In the genomic region with DNA sequence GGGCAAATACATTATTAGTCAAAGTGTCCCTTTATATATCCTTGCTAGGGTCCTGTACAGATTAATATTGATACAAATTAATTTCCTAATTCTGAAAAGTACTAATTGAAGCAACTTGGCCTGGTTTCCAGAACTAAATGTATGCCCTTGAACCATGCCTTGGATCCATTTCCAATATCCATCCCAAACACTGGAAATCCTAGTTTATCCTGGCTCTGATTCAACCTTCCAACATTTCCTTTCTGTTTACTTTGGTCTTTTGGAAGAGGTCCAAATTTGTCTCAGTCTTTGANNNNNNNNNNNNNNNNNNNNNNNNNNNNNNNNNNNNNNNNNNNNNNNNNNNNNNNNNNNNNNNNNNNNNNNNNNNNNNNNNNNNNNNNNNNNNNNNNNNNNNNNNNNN, we compare ENCODE assay signal across 18 mouse cellular contexts.
DNase-seq lines count a peak whose midpoint lies in the region; ATAC-seq and TF ChIP-seq lines count a peak whose summit lies in the region.
"Had no signal": no experiment of that assay in that cellular context is flagged by ENCODE, and none has a peak within 500 bp of the region (broad histone marks: within the 10 kb centered on the region; RNA-seq: fewer than 3 reads in every experiment).

No protein-coding gene starts in this region.

- ATAC-seq in forebrain, embryonic 14.5 days: peak; percentile 79
- no peak for ATAC-seq in kidney, embryonic 14.5 days (ENCODE audit: low FRiP score, low TSS enrichment)
- peak; percentile 52; the same call in 1 of the 2 replicates for ATAC-seq in lung, embryonic 15.5 days (ENCODE audit: borderline replicate concordance, extremely low read depth, low FRiP score, low TSS enrichment)
- ATAC-seq: intestine, embryonic 15.5 days had no signal

- no peak overlapping the region for H3K9ac ChIP-seq in forebrain, embryonic 14.5 days (ENCODE audit: low read length)
- no peak overlapping the region for H3K9ac ChIP-seq in kidney, embryonic 14.5 days (ENCODE audit: low read depth, low read length)
- no peak overlapping the region for H3K9ac ChIP-seq in lung, embryonic 15.5 days
- H3K9ac ChIP-seq: embryonic facial prominence, embryonic 13.5 days; intestine, embryonic 15.5 days; limb, embryonic 12.5 days; neural tube, embryonic 12.5 days had no signal

- TF ChIP-seq CTCF in kidney, adult 2 months (conservative IDR thresholded peaks at IDR 0.05; ENCODE audit: insufficient read depth, insufficient read length, low read depth, low read length): no peak

- H3K36me3 ChIP-seq in forebrain, embryonic 14.5 days (ENCODE audit: control insufficient read depth, insufficient read depth, low read length): no peaks in the 10 kb centered on the region
- no peaks in the 10 kb centered on the region for H3K36me3 ChIP-seq in forebrain, embryonic 10.5 days (replicated peaks)
- no peaks in the 10 kb centered on the region for H3K36me3 ChIP-seq in kidney, adult 2 months (ENCODE audit: control insufficient read depth, insufficient read depth, low read length)
- H3K36me3 ChIP-seq in kidney, embryonic 14.5 days (ENCODE audit: control insufficient read depth, insufficient read depth, low read length): no peaks in the 10 kb centered on the region
- no peaks in the 10 kb centered on the region for H3K36me3 ChIP-seq in lung, embryonic 15.5 days
- H3K36me3 ChIP-seq: embryonic facial prominence, embryonic 13.5 days; intestine, embryonic 15.5 days; limb, embryonic 12.5 days; neural tube, embryonic 12.5 days had no signal

- DNase-seq in forebrain, embryonic 14.5 days (ENCODE audit: low spot score): peak; percentile 87
- no peak for DNase-seq in forebrain, embryonic 10.5 days (ENCODE audit: extremely low spot score, low spot score)
- peak; percentile 31 for DNase-seq in kidney, adult 2 months
- no peak for DNase-seq in lung, postnatal 14 days
- DNase-seq in brain, adult 2 months (ENCODE audit: low read depth, low spot score): peak; percentile 18
- DNase-seq in ovary, postnatal 14 days (ENCODE audit: low spot score): no peak
- DNase-seq: adrenal gland, adult 8-10 months; cerebellum, adult 18-20 months; kidney, postnatal 10 days; layer of hippocampus, adult 9-11 months; right cerebral cortex, postnatal 25 days had no signal

- no peaks in the 10 kb centered on the region for H3K9me3 ChIP-seq in forebrain, embryonic 14.5 days (replicated peaks; ENCODE audit: control insufficient read depth, low read length)
- H3K9me3 ChIP-seq in forebrain, embryonic 10.5 days: no peaks in the 10 kb centered on the region
- no peaks in the 10 kb centered on the region for H3K9me3 ChIP-seq in kidney, embryonic 14.5 days (ENCODE audit: control insufficient read depth, low read length)
- no peaks in the 10 kb centered on the region for H3K9me3 ChIP-seq in lung, embryonic 15.5 days
- H3K9me3 ChIP-seq: embryonic facial prominence, embryonic 13.5 days; intestine, embryonic 15.5 days; limb, embryonic 12.5 days; neural tube, embryonic 12.5 days had no signal

- H3K4me1 ChIP-seq in forebrain, embryonic 14.5 days (ENCODE audit: control insufficient read depth, insufficient read depth, low read length): 0 out of 2 replicates have a peak, but pooled peaks cover 7% of the 10 kb centered on the region
- H3K4me1 ChIP-seq in forebrain, embryonic 10.5 days: no peaks in the 10 kb centered on the region
- no peaks in the 10 kb centered on the region for H3K4me1 ChIP-seq in kidney, adult 2 months (ENCODE audit: control insufficient read depth, insufficient read depth, low read length)
- H3K4me1 ChIP-seq in kidney, embryonic 14.5 days (ENCODE audit: control insufficient read depth, insufficient read depth, low read length): no peaks in the 10 kb centered on the region
- H3K4me1 ChIP-seq in lung, embryonic 15.5 days: peaks cover 16% of the 10 kb centered on the region; the same call in 1 of the 2 replicates
- H3K4me1 ChIP-seq: intestine, embryonic 15.5 days; limb, embryonic 12.5 days; neural tube, embryonic 12.5 days had no signal

- TF ChIP-seq POLR2A in kidney, adult 2 months (IDR thresholded peaks at IDR 0.05; ENCODE audit: low read depth, low read length): no peak

- no peak overlapping the region for H3K4me2 ChIP-seq in forebrain, embryonic 14.5 days (ENCODE audit: low read length)
- no peak overlapping the region for H3K4me2 ChIP-seq in kidney, embryonic 14.5 days (replicated peaks; ENCODE audit: low read depth, low read length)
- H3K4me2 ChIP-seq in lung, embryonic 15.5 days: no peak overlapping the region
- H3K4me2 ChIP-seq: embryonic facial prominence, embryonic 13.5 days; intestine, embryonic 15.5 days; limb, embryonic 12.5 days; neural tube, embryonic 12.5 days had no signal

- H3K27ac ChIP-seq in forebrain, embryonic 14.5 days (ENCODE audit: low read depth, low read length): no peak overlapping the region
- no peak overlapping the region for H3K27ac ChIP-seq in forebrain, embryonic 10.5 days
- H3K27ac ChIP-seq in kidney, adult 2 months (ENCODE audit: insufficient read depth, low read depth, low read length): no peak overlapping the region
- no peak overlapping the region for H3K27ac ChIP-seq in kidney, embryonic 14.5 days (ENCODE audit: low read depth, low read length)
- no peak overlapping the region for H3K27ac ChIP-seq in lung, embryonic 15.5 days
- H3K27ac ChIP-seq: embryonic facial prominence, embryonic 13.5 days; intestine, embryonic 15.5 days; limb, embryonic 12.5 days; neural tube, embryonic 12.5 days; stomach, postnatal 0 days had no signal

- H3K4me3 ChIP-seq in forebrain, embryonic 14.5 days (ENCODE audit: low read depth, low read length): no peak overlapping the region
- no peak overlapping the region for H3K4me3 ChIP-seq in forebrain, embryonic 10.5 days
- H3K4me3 ChIP-seq in kidney, adult 2 months (ENCODE audit: insufficient read depth, low read depth, low read length): no peak overlapping the region
- H3K4me3 ChIP-seq in kidney, embryonic 14.5 days (ENCODE audit: low read length): no peak overlapping the region
- no peak overlapping the region for H3K4me3 ChIP-seq in lung, embryonic 15.5 days
- H3K4me3 ChIP-seq: embryonic facial prominence, embryonic 13.5 days; intestine, embryonic 15.5 days; limb, embryonic 12.5 days; neural tube, embryonic 12.5 days had no signal

- H3K27me3 ChIP-seq in forebrain, embryonic 14.5 days (replicated peaks; ENCODE audit: control insufficient read depth, insufficient read depth, low read length): no peaks in the 10 kb centered on the region
- H3K27me3 ChIP-seq in forebrain, embryonic 10.5 days (ENCODE audit: poor library complexity, severe bottlenecking): no peaks in the 10 kb centered on the region
- no peaks in the 10 kb centered on the region for H3K27me3 ChIP-seq in kidney, adult 2 months (replicated peaks; ENCODE audit: control insufficient read depth, insufficient read depth, low read length)
- H3K27me3 ChIP-seq in kidney, embryonic 14.5 days (ENCODE audit: control insufficient read depth, insufficient read depth, low read length): no peaks in the 10 kb centered on the region
- no peaks in the 10 kb centered on the region for H3K27me3 ChIP-seq in lung, embryonic 15.5 days
- H3K27me3 ChIP-seq: embryonic facial prominence, embryonic 13.5 days; intestine, embryonic 15.5 days; limb, embryonic 12.5 days; neural tube, embryonic 12.5 days had no signal

Comparison
In these comparisons a context has a peak if more than half of its experiments do, and no peak if none do; other contexts are left out.
1. DNase-seq: peak in forebrain, embryonic 14.5 days (single experiment), kidney, adult 2 months (single experiment) and brain, adult 2 months (single experiment); none in forebrain, embryonic 10.5 days (single experiment), lung, postnatal 14 days (single experiment) and ovary, postnatal 14 days (single experiment).